Mouse (Mus musculus): ENCODE measurements around the gene Ddit4.

- TF ChIP-seq GATA1 (IDR thresholded peaks at IDR 0.05; ENCODE audit: borderline replicate concordance, low read length) (no peak), FLI1 (IDR thresholded peaks at IDR 0.05; ENCODE audit: low read length) (no peak)
Measured at GRCm38 (mm10) chr10:59982379-59982873, 30.8 kb upstream of the Ddit4 start.

Data from megakaryocyte, embryonic 14.5 days (primary cell).